Mouse (Mus musculus) hindlimb bud, embryonic 11.5 days (tissue): ENCODE measurements around the gene Scgb1b7.
"Not testable (repeated sequence)": the region's sequence is repeated elsewhere in the genome, so short reads cannot be mapped to it uniquely, and the experiment has no call there.

ENCODE experiments used
- DNase-seq: peaks from one replicate; pipeline ENCODE4 v3.0.0-alpha.2; 2012; ENCODE audit warnings: low read depth, low spot score; ENCODE audit errors: extremely low spot score

Scgb1b7 gene

GRCm38 (mm10) chr7:31712365-31712764, at the start of gene Scgb1b7:
TSS of gene Scgb1b7 (plus strand) at chr7:31712665.
- not testable (repeated sequence) for DNase-seq

GRCm38 (mm10) chr7:31705657-31706056, 6.8 kb upstream of the Scgb1b7 start, which contains the start of gene Scgb2b7:
TSS of gene Scgb2b7 (minus strand) at chr7:31705757.
- DNase-seq: not testable (repeated sequence)
